Mouse (Mus musculus): ENCODE data around the gene Ppm1l.

DNA sequence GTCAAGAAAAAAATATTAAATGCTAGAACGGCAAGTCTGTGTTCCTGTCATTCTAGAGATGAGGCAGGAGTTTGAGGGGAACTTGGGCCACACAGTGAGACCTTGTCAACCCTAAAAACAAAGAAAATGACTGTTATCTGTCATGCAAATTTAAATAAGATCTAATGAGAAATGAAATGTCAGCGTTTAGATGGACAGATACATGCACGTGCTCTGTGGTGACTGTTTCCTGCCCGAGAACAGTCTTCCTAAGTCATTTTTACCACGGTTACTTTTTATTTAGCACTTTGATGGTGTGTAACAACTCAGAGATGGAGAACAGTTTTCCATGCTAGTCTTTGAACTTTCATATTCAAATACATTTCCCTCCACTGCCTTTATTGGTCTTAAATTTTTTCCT lies 40.1 kb downstream of the Ppm1l start:
- TF ChIP-seq CTCF (IDR thresholded peaks at IDR 0.05; ENCODE audit: low read depth) (no peak), EP300 (optimal IDR thresholded peaks at IDR 0.05) (no peak)

Data from stomach, postnatal 0 days (tissue).